Mouse (Mus musculus): ENCODE results near the gene Galnt15.

GRCm38 (mm10) chr14:32003904-32004596, 24.7 kb upstream of the Galnt15 start:
- no peak for TF ChIP-seq ZNF384 (IDR thresholded peaks at IDR 0.05; ENCODE audit: low read depth, low read length)
- no peak for TF ChIP-seq HCFC1 (IDR thresholded peaks at IDR 0.05; ENCODE audit: borderline replicate concordance, insufficient read depth, low read length)
- TF ChIP-seq ZC3H11A (IDR thresholded peaks at IDR 0.05; ENCODE audit: borderline replicate concordance, low read depth, low read length) = no peak
- no peak for TF ChIP-seq MAFK (IDR thresholded peaks at IDR 0.05; ENCODE audit: insufficient read depth, low read depth, low read length)

Measured in ES-E14 (cell line).